Mouse (Mus musculus): ENCODE results near the gene Fabp6. TPM values are rescaled to one million over a fixed set of nuclear protein-coding genes. Genes with fewer than 3 reads are reported as not detected.

Fabp6 gene
- polyA plus RNA-seq (2015; fragmentation: Illumina TruSeq; extraction: RNeasy Lipid Tissue Mini Kit (QIAGEN cat#74804); ENCODE audit: insufficient read depth, low replicate concordance): not detected

DNA sequence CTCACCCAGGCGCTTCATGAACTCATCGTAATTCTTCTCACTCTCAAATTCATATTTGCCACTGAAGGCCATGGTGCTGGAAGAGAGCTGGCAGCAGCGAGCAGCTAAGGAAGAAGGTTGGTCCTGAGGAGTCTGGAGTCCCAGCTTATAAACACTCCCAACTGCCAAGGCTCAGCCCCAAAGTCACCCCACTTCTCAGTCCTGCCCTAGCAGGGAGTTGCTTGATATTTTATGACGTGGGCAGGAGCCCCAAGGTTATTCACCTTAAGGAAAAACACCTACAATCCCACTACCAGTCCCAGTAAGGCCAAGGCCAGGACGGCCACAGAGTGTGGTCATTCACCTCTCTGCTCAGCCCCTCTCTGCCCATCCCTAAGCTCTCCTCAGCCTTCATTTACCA is at the start of gene Fabp6:
Gene Fabp6 (minus strand): TSS at position 101 of the 400 bp plus-strand sequence.

DNA sequence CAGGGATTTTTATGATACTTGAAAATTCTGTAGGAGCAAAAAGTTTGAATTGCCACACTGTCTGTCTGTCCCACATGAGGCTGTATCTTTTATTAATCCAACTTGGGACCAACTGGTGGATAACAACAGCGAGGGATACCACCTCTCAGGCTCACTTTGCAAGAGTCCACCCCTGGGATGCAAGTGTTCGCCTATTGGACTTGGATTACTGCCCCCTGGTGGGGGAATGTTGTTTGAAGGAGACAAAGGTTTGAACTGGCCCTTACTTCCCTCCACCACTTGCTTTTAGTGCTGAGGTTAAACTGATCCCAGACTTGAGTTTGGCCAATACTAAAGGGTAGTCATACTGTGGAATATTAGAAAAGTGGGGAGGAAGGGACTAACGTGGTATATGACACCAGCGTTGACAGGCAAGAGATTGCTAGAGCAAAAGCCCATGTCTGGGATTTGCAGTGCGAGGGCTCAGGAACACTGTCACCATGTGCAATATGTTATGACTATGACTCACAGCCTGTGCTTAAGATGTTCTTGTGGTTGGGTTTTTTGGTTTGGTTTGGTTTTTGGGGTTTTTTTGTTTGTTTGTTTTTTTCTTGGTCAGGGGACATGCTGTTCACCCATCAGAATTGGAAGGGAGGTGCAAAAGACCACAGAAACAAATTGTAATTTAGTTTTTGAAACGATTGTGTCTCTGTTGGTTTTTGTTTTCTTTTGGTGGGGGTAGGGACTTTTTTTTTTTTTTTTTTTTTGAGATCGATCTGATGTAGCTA is 14.8 kb downstream of the Fabp6 start, which contains the start of gene 4933415A04Rik:
Gene 4933415A04Rik (plus strand): TSS at position 717 of the 767 bp plus-strand sequence.

Other genes starting within 250 kb of the Fabp6 start
- gene Pttg1, start 175.3 kb downstream of the Fabp6 start, polyA plus RNA-seq (2015; fragmentation: Illumina TruSeq; extraction: RNeasy Lipid Tissue Mini Kit (QIAGEN cat#74804); ENCODE audit: insufficient read depth, low replicate concordance): 99.9 TPM
- gene Slu7, start 167.8 kb downstream of the Fabp6 start, polyA plus RNA-seq (2015; fragmentation: Illumina TruSeq; extraction: RNeasy Lipid Tissue Mini Kit (QIAGEN cat#74804); ENCODE audit: insufficient read depth, low replicate concordance): 81.1 TPM
- gene C1qtnf2, start 127.3 kb downstream of the Fabp6 start, polyA plus RNA-seq (2015; fragmentation: Illumina TruSeq; extraction: RNeasy Lipid Tissue Mini Kit (QIAGEN cat#74804); ENCODE audit: insufficient read depth, low replicate concordance): 1.1 TPM
- gene Ccnjl, start 72.8 kb downstream of the Fabp6 start, polyA plus RNA-seq (2015; fragmentation: Illumina TruSeq; extraction: RNeasy Lipid Tissue Mini Kit (QIAGEN cat#74804); ENCODE audit: insufficient read depth, low replicate concordance): 0.75 TPM
- 0.19 TPM for gene 4933415A04Rik, start 14.5 kb downstream of the Fabp6 start, polyA plus RNA-seq (2015; fragmentation: Illumina TruSeq; extraction: RNeasy Lipid Tissue Mini Kit (QIAGEN cat#74804); ENCODE audit: insufficient read depth, low replicate concordance)
- gene Pwwp2a, start 80.5 kb upstream of the Fabp6 start, polyA plus RNA-seq (2015; fragmentation: Illumina TruSeq; extraction: RNeasy Lipid Tissue Mini Kit (QIAGEN cat#74804); ENCODE audit: insufficient read depth, low replicate concordance): 62.0 TPM
- gene Ttc1, start 146.5 kb upstream of the Fabp6 start, polyA plus RNA-seq (2015; fragmentation: Illumina TruSeq; extraction: RNeasy Lipid Tissue Mini Kit (QIAGEN cat#74804); ENCODE audit: insufficient read depth, low replicate concordance): 50.1 TPM